Mouse (Mus musculus) hindbrain, postnatal 0 days (tissue): ENCODE data around the gene Olfr1158. TPM values are rescaled to one million over a fixed set of nuclear protein-coding genes. Genes with fewer than 3 reads are reported as not detected.
"Not testable (repeated sequence)": the region's sequence is repeated elsewhere in the genome, so short reads cannot be mapped to it uniquely, and the experiment has no call there.

Experiments
- ATAC-seq: fragments of 200-750 bp; cut with Nextera tagmentation; 2 replicates; pipeline ENCODE4 v1.8.0; 2017; ENCODE audit warnings: mild to moderate bottlenecking, moderate TSS enrichment, moderate library complexity
- DNase-seq: peaks from one replicate; pipeline ENCODE4 v3.0.0-alpha.2; 2015; ENCODE audit warnings: low spot score
- H3K27ac ChIP-seq: fragments of 300-500 bp; sonication (generic); 2 replicates; pipeline ENCODE4 v1.5.1; 2014; ENCODE audit warnings: mild to moderate bottlenecking
- H3K27me3 ChIP-seq: fragments of 300-500 bp; sonication (generic); 2 replicates; pipeline ENCODE4 v1.6.1; 2014; ENCODE audit warnings: low read length, mixed read lengths; ENCODE audit not compliant: insufficient read depth
- H3K36me3 ChIP-seq: fragments of 300-500 bp; sonication (generic); 2 replicates; pipeline ENCODE4 v1.6.1; 2014; ENCODE audit warnings: low read length, mixed read lengths; ENCODE audit not compliant: insufficient read depth
- H3K4me1 ChIP-seq: fragments of 300-500 bp; sonication (generic); 2 replicates; pipeline ENCODE4 v1.6.1; 2014; ENCODE audit warnings: antibody characterized with exemption, low read length, mixed read lengths; ENCODE audit not compliant: insufficient read depth
- H3K4me2 ChIP-seq: fragments of 300-500 bp; sonication (generic); 2 replicates; pipeline ENCODE4 v1.6.1; 2014; ENCODE audit warnings: low read depth, mild to moderate bottlenecking, low read length, moderate library complexity, mixed read lengths
- H3K4me3 ChIP-seq: fragments of 300-500 bp; sonication (generic); 2 replicates; pipeline ENCODE4 v1.5.1; 2014; ENCODE audit warnings: low read length
- H3K9ac ChIP-seq: fragments of 300-500 bp; sonication (generic); replicated peaks from 2 replicates; pipeline ENCODE4 v1.6.1; 2014; ENCODE audit warnings: mild to moderate bottlenecking, low read length, moderate library complexity, mixed read lengths
- H3K9me3 ChIP-seq: fragments of 300-500 bp; sonication (generic); 2 replicates; pipeline ENCODE4 v1.6.1; 2016; ENCODE audit warnings: low read length, mixed read lengths
- CTCF ChIP-seq: IDR thresholded peaks from 2 replicates; pipeline ENCODE4 v1.5.1; 2016; ENCODE audit warnings: antibody characterized with exemption, control low read depth, low read depth
- WGBS: fragments of 180-500 bp; shearing (Covaris S2); extraction: QIAGEN DNeasy Blood & Tissue Kit; methylation state at CpG from one replicate; pipeline ENCODE4 v1.1.7; 2014; 5-methylcytosine and 5-hydroxymethylcytosine counted together
- polyA plus RNA-seq: library from polyadenylated mRNA; unstranded; fragments of >200 nt; fragmentation: Nextera tagmentation; extraction: Ambion mirVana; gene quantifications from 2 replicates; pipeline ENCODE4 v1.2.1, GENCODE M21; 2015
- total RNA-seq: library from RNA; depleted of rRNA; stranded (reverse); fragments of >200 nt; gene quantifications from 2 replicates; pipeline ENCODE4 v1.2.3, GENCODE M21; 2014; rRNA removed

The Olfr1158 gene
- not detected in 2 replicates for total RNA-seq
- polyA plus RNA-seq = not detected in 2 replicates

GRCm38 (mm10) chr2:87989813-87990212 lies at the start of gene Olfr1158:
TSS of gene Olfr1158 (plus strand) at chr2:87990113.
- DNase-seq = no peak
- no peak within 1 kb of the TSS for H3K9ac ChIP-seq
- no peak within 1 kb of the TSS for H3K27ac ChIP-seq
- H3K4me3 ChIP-seq = no peak within 1 kb of the TSS
- H3K36me3 ChIP-seq = no peaks in the 10 kb centered on the region
- no peaks in the 10 kb centered on the region for H3K4me1 ChIP-seq
- no peaks in the 10 kb centered on the region for H3K9me3 ChIP-seq
- H3K4me2 ChIP-seq = no peak within 1 kb of the TSS
- TF ChIP-seq CTCF = no peak
- ATAC-seq = no peak
- H3K27me3 ChIP-seq = no peaks in the 10 kb centered on the region

GRCm38 (mm10) chr2:87945037-87945436 lies 44.9 kb upstream of the Olfr1158 start, which contains the start of gene Olfr1155:
TSS of gene Olfr1155 (minus strand) at chr2:87945137.
- no peak within 1 kb of the TSS for H3K4me2 ChIP-seq
- H3K9ac ChIP-seq = no peak within 1 kb of the TSS
- no peak within 1 kb of the TSS for H3K4me3 ChIP-seq
- no peak for TF ChIP-seq CTCF
- H3K9me3 ChIP-seq = no peaks in the 10 kb centered on the region
- no peak for DNase-seq
- no peaks in the 10 kb centered on the region for H3K36me3 ChIP-seq
- H3K27ac ChIP-seq = no peak within 1 kb of the TSS
- no peak for ATAC-seq
- WGBS = 96% methylated on average over 1 of the region's 1 CpGs
- no peaks in the 10 kb centered on the region for H3K4me1 ChIP-seq
- no peaks in the 10 kb centered on the region for H3K27me3 ChIP-seq

GRCm38 (mm10) chr2:87953000-87953399 lies 36.9 kb upstream of the Olfr1158 start, which contains the start of gene Olfr1156:
TSS of gene Olfr1156 (minus strand) at chr2:87953100.
- no peak for TF ChIP-seq CTCF
- DNase-seq = no peak
- H3K4me3 ChIP-seq = no peak within 1 kb of the TSS
- H3K9ac ChIP-seq = no peak within 1 kb of the TSS
- no peak within 1 kb of the TSS for H3K4me2 ChIP-seq
- H3K27ac ChIP-seq = no peak within 1 kb of the TSS
- no peak for ATAC-seq
- no peaks in the 10 kb centered on the region for H3K9me3 ChIP-seq
- H3K36me3 ChIP-seq = no peaks in the 10 kb centered on the region
- no peaks in the 10 kb centered on the region for H3K27me3 ChIP-seq
- H3K4me1 ChIP-seq = no peaks in the 10 kb centered on the region

GRCm38 (mm10) chr2:87968199-87968598 lies 21.7 kb upstream of the Olfr1158 start, which contains the start of gene Olfr1157:
TSS of gene Olfr1157 (minus strand) at chr2:87968299.
- 99% methylated on average over 4 of the region's 4 CpGs for WGBS
- DNase-seq (no peak), ATAC-seq (no peak)
- no peak for TF ChIP-seq CTCF
- H3K4me1 ChIP-seq = no peaks in the 10 kb centered on the region
- H3K9me3 ChIP-seq = no peaks in the 10 kb centered on the region
- no peak within 1 kb of the TSS for H3K4me2 ChIP-seq
- no peaks in the 10 kb centered on the region for H3K27me3 ChIP-seq
- no peak within 1 kb of the TSS for H3K27ac ChIP-seq
- H3K36me3 ChIP-seq = no peaks in the 10 kb centered on the region
- no peak within 1 kb of the TSS for H3K9ac ChIP-seq
- no peak within 1 kb of the TSS for H3K4me3 ChIP-seq

GRCm38 (mm10) chr2:87974563-87974962 lies 15.3 kb upstream of the Olfr1158 start, which contains the start of gene Olfr74:
TSS of gene Olfr74 (minus strand) at chr2:87974663.
- 78% methylated on average over 3 of the region's 3 CpGs for WGBS
- Histone ChIP-seq H3K9me3 (no peaks in the 10 kb centered on the region), H3K4me3 (no peak within 1 kb of the TSS), H3K4me2 (no peak within 1 kb of the TSS), H3K9ac (no peak within 1 kb of the TSS), H3K27me3 (no peaks in the 10 kb centered on the region), H3K4me1 (no peaks in the 10 kb centered on the region), H3K27ac (no peak within 1 kb of the TSS), H3K36me3 (no peaks in the 10 kb centered on the region)
- ATAC-seq = no peak
- DNase-seq = no peak
- no peak for TF ChIP-seq CTCF

- DNase-seq (no peak), ATAC-seq (no peak)
- H3K4me1 ChIP-seq = no peaks in the 10 kb centered on the region
Observed at GRCm38 (mm10) chr2:88007515-88008318, 17.8 kb downstream of the Olfr1158 start, which contains the start of gene Olfr1160. TSS of gene Olfr1160 (minus strand) at chr2:88008268.

GRCm38 (mm10) chr2:88022474-88022873 lies 32.6 kb downstream of the Olfr1158 start, which contains the start of gene Olfr1161:
TSS of gene Olfr1161 (plus strand) at chr2:88022774.
- 84% methylated on average over 1 of the region's 1 CpGs for WGBS
- not testable (repeated sequence) for DNase-seq, ATAC-seq

More at GRCm38 (mm10) chr2:88007515-88008318, 17.8 kb downstream of the Olfr1158 start, which contains the start of gene Olfr1160:
- Histone ChIP-seq H3K36me3 (no peaks in the 10 kb centered on the region), H3K9me3 (no peaks in the 10 kb centered on the region), H3K4me2 (no peak within 1 kb of the TSS), H3K27ac (no peak within 1 kb of the TSS), H3K9ac (no peak within 1 kb of the TSS), H3K4me3 (no peak within 1 kb of the TSS), H3K27me3 (no peaks in the 10 kb centered on the region)
- TF ChIP-seq CTCF = no peak

More at GRCm38 (mm10) chr2:88022474-88022873, 32.6 kb downstream of the Olfr1158 start, which contains the start of gene Olfr1161:
- H3K4me1 ChIP-seq, H3K9ac ChIP-seq, H3K9me3 ChIP-seq, H3K36me3 ChIP-seq, H3K27ac ChIP-seq, H3K4me2 ChIP-seq, H3K27me3 ChIP-seq, H3K4me3 ChIP-seq: not testable (repeated sequence)
